Mouse (Mus musculus) lung, postnatal 0 days (tissue): Measurements from ENCODE around the gene Mmadhc.

Experiments
- CTCF ChIP-seq: IDR thresholded peaks from 2 replicates; pipeline ENCODE4 v1.5.1; 2016; ENCODE audit warnings: antibody characterized with exemption, mild to moderate bottlenecking
- EP300 ChIP-seq: IDR thresholded peaks from 2 replicates; pipeline ENCODE4 v1.6.1; 2016; ENCODE audit warnings: antibody characterized with exemption, mild to moderate bottlenecking, control low read depth

DNA sequence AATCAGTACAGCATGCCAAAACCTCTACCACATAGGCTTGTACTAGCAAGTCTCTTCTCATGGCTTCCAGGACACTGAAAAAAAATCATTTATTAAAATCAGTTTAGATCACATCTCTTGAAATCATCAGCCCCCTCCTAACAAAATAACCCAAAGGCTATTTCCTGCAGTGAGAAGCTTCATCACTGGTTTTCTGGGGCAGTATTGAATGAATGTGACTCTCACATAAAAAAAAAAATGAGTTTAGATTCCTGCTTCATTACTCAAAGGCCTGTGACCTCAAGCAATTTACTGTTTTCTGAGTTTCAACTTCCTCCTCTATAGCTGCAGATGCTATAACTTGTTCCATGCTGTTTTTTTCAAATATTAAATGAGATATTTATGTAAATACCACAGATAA is 29.6 kb downstream of the Mmadhc start:
- TF ChIP-seq CTCF: no peak
- no peak for TF ChIP-seq EP300
